Mouse (Mus musculus) Patski (cell line): ENCODE results near the gene Clspn. TPM values are rescaled to one million over a fixed set of nuclear protein-coding genes. Genes with fewer than 3 reads are reported as not detected.

Source experiments
- ATAC-seq: fragments of 100-300 bp; one replicate; pipeline ENCODE4 v1.8.0; 2021
- CTCF ChIA-PET: fragments of 350-600 bp; sonication (Branson Sonifier 250); formaldehyde crosslinking; loops from one replicate; lab custom pipeline; 2022; ENCODE audit warnings: inconsistent platforms; lab: Charles Lee
- POLR2A ChIA-PET: fragments of 350-600 bp; sonication (Branson Sonifier 250); formaldehyde crosslinking; loops from one replicate; lab custom pipeline; 2022; ENCODE audit warnings: antibody characterized with exemption, inconsistent platforms; lab: Charles Lee
- DNase-seq: peaks from one replicate; pipeline ENCODE4 v3.0.0-alpha.2; 2011; ENCODE audit warnings: low read depth, low spot score
- H3K27me3 ChIP-seq: fragments of 371-371 bp; one replicate; pipeline ENCODE4 v1.5.1; 2021
- CTCF ChIP-seq: fragments of 100-300 bp; IDR thresholded peaks from one replicate; pipeline ENCODE4 v1.5.1; 2021
- in situ Hi-C: fragments of 300-500 bp; cut with MboI; formaldehyde crosslinking; loops from 3 replicates; pipeline ENCODE4 v1.11.1; 2018; ENCODE audit warnings: low pct_unique_long_range_greater_than_20kb, mixed read lengths
- polyA plus RNA-seq: library from polyadenylated mRNA; unstranded; gene quantifications from one replicate; pipeline ENCODE4 v1.2.3, GENCODE M21; 2021

Clspn gene
- polyA plus RNA-seq, 1 experiment from 2014 or later, result 9.1 TPM

- DNase-seq (no peak), ATAC-seq (no peak)
- CTCF ChIA-PET, result interaction anchor here (1.8 kb wide), 3 partner anchors 19 to 237 kb away, joined by 4 to 9 read pairs (median 7); no protein-coding TSS in a partner anchor
- no peaks in the 10 kb centered on the region for H3K27me3 ChIP-seq
- in situ Hi-C loops, result loop anchor here (10.0 kb wide), 1 partner anchor 233 kb away; no protein-coding TSS in a partner anchor
- POLR2A ChIA-PET, result no interaction called here
- TF ChIP-seq CTCF, result no peak
These were observed 45.1 kb downstream of the Clspn start for GRCm38 (mm10) chr4:126601597-126602444.

- ChIA-PET POLR2A (no interaction called here), CTCF (no interaction called here)
- in situ Hi-C loops, result loop anchor here (10.0 kb wide), 1 partner anchor 232 kb away; no protein-coding TSS in a partner anchor
- no peak for ATAC-seq
- TF ChIP-seq CTCF, result no peak
- no peaks in the 10 kb centered on the region for H3K27me3 ChIP-seq
- no peak for DNase-seq
These were observed 45.7 kb downstream of the Clspn start for GRCm38 (mm10) chr4:126602445-126602762.

- TF ChIP-seq CTCF, result no peak
- in situ Hi-C loops, result loop anchor here (10.0 kb wide), 1 partner anchor 231 kb away; no protein-coding TSS in a partner anchor
- DNase-seq (no peak), ATAC-seq (no peak)
- ChIA-PET CTCF (no interaction called here), POLR2A (no interaction called here)
- no peaks in the 10 kb centered on the region for H3K27me3 ChIP-seq
These were observed 47.4 kb downstream of the Clspn start for GRCm38 (mm10) chr4:126604141-126604540.

DNA sequence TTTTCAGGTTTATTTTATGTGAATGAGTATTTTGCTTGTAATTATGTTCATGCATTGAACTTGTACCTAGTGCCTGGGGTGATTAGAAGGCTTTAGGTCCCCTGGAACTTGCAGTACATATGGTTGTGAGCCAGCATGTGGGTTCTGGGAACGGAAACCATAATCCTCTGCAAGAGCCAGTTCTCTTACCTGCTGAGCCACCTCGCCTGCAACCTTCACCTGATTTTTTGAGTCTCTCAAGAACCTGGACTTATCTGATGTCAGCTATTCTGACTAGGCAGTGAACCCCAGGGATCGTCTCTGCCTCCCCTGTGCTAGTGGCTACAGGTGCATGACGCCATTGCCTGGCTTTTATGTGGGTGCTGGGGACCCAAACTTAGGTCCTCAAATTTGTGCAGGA, 49.0 kb downstream of the Clspn start:
- no peak for ATAC-seq
- ChIA-PET CTCF (no interaction called here), POLR2A (no interaction called here)
- H3K27me3 ChIP-seq, result no peaks in the 10 kb centered on the region
- in situ Hi-C loops, result loop anchor here (5.0 to 10.0 kb wide), 2 partner anchors 137 to 229 kb away; no protein-coding TSS in a partner anchor
- TF ChIP-seq CTCF, result no peak
- no peak for DNase-seq

- ChIA-PET CTCF (interaction anchor here (1.7 kb wide), 1 partner anchor 9 kb away, joined by 5 read pairs; no protein-coding TSS in a partner anchor), POLR2A (no interaction called here)
- H3K27me3 ChIP-seq, result no peaks in the 10 kb centered on the region
- ATAC-seq (peak; percentile 83), DNase-seq (no peak)
- in situ Hi-C loops, result loop anchor here (5.0 to 10.0 kb wide), 2 partner anchors 133 to 225 kb away; no protein-coding TSS in a partner anchor
- TF ChIP-seq CTCF, result no peak
These were observed 53.0 kb downstream of the Clspn start, which contains the start of gene 5730409E04Rik for GRCm38 (mm10) chr4:126609606-126610181. Gene 5730409E04Rik (plus strand): TSS chr4:126609818.

DNA sequence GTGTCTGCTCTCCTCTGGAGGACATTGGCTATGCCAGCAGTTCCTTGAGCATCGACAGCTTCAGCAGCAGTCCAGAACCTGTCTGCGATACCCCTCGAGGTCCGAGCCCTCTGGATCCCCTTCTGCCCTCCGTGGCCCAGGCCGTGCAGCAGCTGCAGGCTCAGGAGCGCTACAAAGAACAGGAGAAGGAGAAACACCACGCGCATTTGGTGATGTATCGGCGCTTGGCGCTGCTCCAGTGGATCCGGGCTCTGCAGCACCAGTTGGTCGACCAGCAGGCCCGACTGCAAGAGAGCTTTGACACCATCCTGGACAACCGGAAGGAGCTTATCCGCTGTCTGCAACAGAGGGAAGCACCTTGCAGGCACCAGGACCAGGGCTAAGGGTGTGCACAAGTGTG, 55.3 kb downstream of the Clspn start:
- ATAC-seq, result no peak
- TF ChIP-seq CTCF, result no peak
- ChIA-PET POLR2A (no interaction called here), CTCF (no interaction called here)
- DNase-seq, result no peak
- in situ Hi-C loops, result no loop called here
- H3K27me3 ChIP-seq, result no peaks in the 10 kb centered on the region

DNA sequence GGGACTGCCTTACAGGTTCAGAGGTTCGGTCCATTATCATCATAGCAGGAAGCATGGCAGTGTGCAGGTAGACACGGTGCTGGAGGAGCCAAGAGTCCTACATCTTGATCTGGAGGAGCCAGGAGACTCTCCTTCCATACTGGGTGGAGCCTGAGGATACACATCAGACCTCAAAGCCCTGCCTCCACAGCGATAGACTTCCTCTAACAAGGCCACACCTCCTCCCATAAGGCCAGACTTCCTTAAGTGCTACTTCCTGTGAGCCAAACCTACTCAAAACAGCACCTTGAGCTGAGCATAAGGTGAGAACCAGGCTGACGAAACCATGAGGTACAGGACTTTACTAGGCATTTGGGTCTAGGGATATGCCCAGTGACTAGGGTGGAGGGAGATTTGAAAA, 59.6 kb downstream of the Clspn start:
- ATAC-seq, result no peak
- peaks cover 3% of the 10 kb centered on the region for H3K27me3 ChIP-seq
- no peak for TF ChIP-seq CTCF
- ChIA-PET CTCF (no interaction called here), POLR2A (no interaction called here)
- DNase-seq, result no peak
- in situ Hi-C loops, result no loop called here

GRCm38 (mm10) chr4:126619691-126620330, 63.1 kb downstream of the Clspn start:
- H3K27me3 ChIP-seq, result peaks cover 3% of the 10 kb centered on the region
- no peak for ATAC-seq
- in situ Hi-C loops, result no loop called here
- ChIA-PET POLR2A (no interaction called here), CTCF (interaction anchor here (1.0 kb wide), 2 partner anchors 20 to 624 kb away, joined by 3 read pairs; partner anchors contain the start of gene Smim12)
- TF ChIP-seq CTCF, result no peak
- DNase-seq, result no peak

DNA sequence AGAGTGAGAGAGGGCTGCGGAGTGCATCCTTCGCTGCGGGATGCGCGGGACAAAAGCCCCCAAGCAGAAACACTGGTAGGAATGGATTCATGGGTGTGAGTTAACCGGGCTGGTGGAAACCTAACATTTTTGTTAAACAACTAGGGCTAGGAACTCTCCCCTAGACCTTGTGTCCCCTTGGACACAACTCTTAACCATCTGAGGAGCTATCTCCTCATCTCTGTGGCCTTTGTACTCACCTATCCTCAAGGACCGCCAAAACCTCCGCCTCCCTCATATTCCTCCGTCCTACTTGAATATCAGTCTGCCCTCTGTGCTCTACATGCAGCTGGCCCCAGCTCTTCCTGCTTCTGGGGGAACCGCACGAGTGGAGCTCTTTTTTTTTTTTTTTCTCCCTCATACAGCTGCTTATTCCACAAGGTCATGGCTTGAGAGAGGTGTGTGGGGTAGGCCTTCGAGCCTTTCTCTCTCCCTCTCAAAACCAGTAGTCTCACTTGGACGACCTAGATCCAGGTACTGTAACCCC, 63.7 kb downstream of the Clspn start:
- ChIA-PET CTCF (interaction anchor here (1.0 kb wide), 1 partner anchor 21 kb away, joined by 3 read pairs; no protein-coding TSS in a partner anchor), POLR2A (no interaction called here)
- DNase-seq (no peak), ATAC-seq (no peak)
- TF ChIP-seq CTCF, result no peak
- H3K27me3 ChIP-seq, result peaks cover 3% of the 10 kb centered on the region
- in situ Hi-C loops, result no loop called here

DNA sequence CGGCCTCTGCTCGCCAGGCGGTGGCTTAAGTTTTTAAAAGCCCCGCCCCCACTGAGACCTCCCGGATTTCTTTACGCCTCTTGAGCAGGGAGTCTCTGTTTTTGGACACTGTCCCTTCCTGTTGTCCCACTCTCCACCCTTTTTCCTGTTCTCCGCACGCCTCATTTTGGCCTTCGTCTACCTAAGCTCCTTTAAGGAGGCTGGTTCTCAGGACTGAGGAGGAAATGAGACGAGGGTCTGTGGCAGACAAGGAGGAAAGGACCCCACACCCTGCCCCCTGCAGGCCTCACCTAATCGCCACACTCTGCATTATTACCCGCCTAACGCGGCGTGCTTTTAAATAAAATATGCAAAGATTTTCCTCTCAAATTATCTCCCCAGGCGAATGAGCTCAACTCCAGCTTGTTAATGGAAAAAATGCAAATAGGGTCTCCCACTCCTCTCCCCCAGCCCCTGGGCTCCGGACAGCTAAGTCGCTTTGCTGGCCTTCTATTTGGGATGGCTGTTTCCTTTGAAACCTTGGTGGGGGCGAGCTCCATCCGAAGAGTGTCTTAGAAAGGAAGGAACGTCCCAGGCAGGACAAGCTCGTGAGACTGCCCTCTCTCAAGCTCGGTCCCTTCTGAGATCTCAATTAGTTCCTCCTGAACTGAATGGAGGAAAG, 70.4 kb downstream of the Clspn start:
- CTCF ChIA-PET, result no interaction called here
- no peaks in the 10 kb centered on the region for H3K27me3 ChIP-seq
- POLR2A ChIA-PET, result no interaction called here
- DNase-seq (no peak), ATAC-seq (no peak)
- in situ Hi-C loops, result no loop called here
- no peak for TF ChIP-seq CTCF
